Mouse (Mus musculus) MEL (cell line): ENCODE results near the gene Pik3ca.

Experiments used
- BHLHE40 ChIP-seq: IDR thresholded peaks from 2 replicates; pipeline ENCODE4 v1.6.1; 2012; ENCODE audit warnings: low read depth, mild to moderate bottlenecking, inconsistent platforms, low read length, improper control_type of control experiment, borderline replicate concordance
- CTCF ChIP-seq, 3 experiments: IDR thresholded peaks in 2 of 3; conservative IDR thresholded peaks in 1 of 3; 2 replicates each; pipeline ENCODE4 v1.5.1; 2011 to 2012; ENCODE audit warnings: low read length in 3 of 3, low read depth in 2 of 3, mild to moderate bottlenecking in 2 of 3, improper control_type of control experiment in 1 of 3, inconsistent platforms in 1 of 3, mixed read lengths in 1 of 3, moderate library complexity in 1 of 3; ENCODE audit not compliant: control insufficient read depth in 1 of 3, insufficient read depth in 1 of 3, poor library complexity in 1 of 3, severe bottlenecking in 1 of 3
- GATA1 ChIP-seq: IDR thresholded peaks from 2 replicates; pipeline ENCODE4 v1.6.1; 2011; ENCODE audit warnings: low read depth, low read length, improper control_type of control experiment
- MAX ChIP-seq: IDR thresholded peaks from 2 replicates; pipeline ENCODE4 v1.6.1; 2011; ENCODE audit warnings: low read length, improper control_type of control experiment
- MEF2A ChIP-seq: IDR thresholded peaks from 2 replicates; pipeline ENCODE4 v1.6.1; 2014; ENCODE audit warnings: low read depth, mild to moderate bottlenecking, inconsistent platforms, low read length, improper control_type of control experiment; ENCODE audit not compliant: poor library complexity, insufficient replicate concordance, severe bottlenecking; ENCODE audit errors: extremely low read depth
- MYC ChIP-seq: IDR thresholded peaks from 2 replicates; pipeline ENCODE4 v1.6.1; 2011; ENCODE audit warnings: low read depth, mild to moderate bottlenecking, low read length, improper control_type of control experiment, moderate library complexity
- POLR2A ChIP-seq, 2 experiments: IDR thresholded peaks; 2 replicates each; pipeline ENCODE4 v1.6.1; 2011 to 2012; ENCODE audit warnings: low read length in 2 of 2, mild to moderate bottlenecking in 2 of 2, control low read depth in 1 of 2, improper control_type of control experiment in 1 of 2, low read depth in 1 of 2, moderate library complexity in 1 of 2; ENCODE audit not compliant: control insufficient read depth in 1 of 2, insufficient read depth in 1 of 2, poor library complexity in 1 of 2
- RCOR1 ChIP-seq: IDR thresholded peaks from 2 replicates; pipeline ENCODE4 v1.6.1; 2012; ENCODE audit warnings: low read depth, mild to moderate bottlenecking, inconsistent platforms, low read length, improper control_type of control experiment
- SIN3A ChIP-seq: IDR thresholded peaks from 2 replicates; pipeline ENCODE4 v1.6.1; 2012; ENCODE audit warnings: low read length, improper control_type of control experiment, inconsistent platforms
- TAL1 ChIP-seq: IDR thresholded peaks from 2 replicates; pipeline ENCODE4 v1.6.1; 2012; ENCODE audit warnings: mild to moderate bottlenecking, inconsistent platforms, low read length, moderate library complexity, mixed read lengths
- USF2 ChIP-seq, 2 experiments: IDR thresholded peaks; 2 replicates each; pipeline ENCODE4 v1.6.1; 2011 to 2012; ENCODE audit warnings: improper control_type of control experiment in 2 of 2, low read length in 2 of 2, borderline replicate concordance in 1 of 2, inconsistent platforms in 1 of 2, low read depth in 1 of 2, mild to moderate bottlenecking in 1 of 2; ENCODE audit not compliant: insufficient read depth in 1 of 2
- ZC3H11A ChIP-seq: IDR thresholded peaks from 2 replicates; pipeline ENCODE4 v1.6.1; 2012; ENCODE audit warnings: low read depth, mild to moderate bottlenecking, inconsistent platforms, low read length, improper control_type of control experiment
- ZMIZ1 ChIP-seq: IDR thresholded peaks from 2 replicates; pipeline ENCODE4 v1.6.1; 2012; ENCODE audit warnings: low read depth, mild to moderate bottlenecking, inconsistent platforms, low read length, improper control_type of control experiment, moderate library complexity

DNA sequence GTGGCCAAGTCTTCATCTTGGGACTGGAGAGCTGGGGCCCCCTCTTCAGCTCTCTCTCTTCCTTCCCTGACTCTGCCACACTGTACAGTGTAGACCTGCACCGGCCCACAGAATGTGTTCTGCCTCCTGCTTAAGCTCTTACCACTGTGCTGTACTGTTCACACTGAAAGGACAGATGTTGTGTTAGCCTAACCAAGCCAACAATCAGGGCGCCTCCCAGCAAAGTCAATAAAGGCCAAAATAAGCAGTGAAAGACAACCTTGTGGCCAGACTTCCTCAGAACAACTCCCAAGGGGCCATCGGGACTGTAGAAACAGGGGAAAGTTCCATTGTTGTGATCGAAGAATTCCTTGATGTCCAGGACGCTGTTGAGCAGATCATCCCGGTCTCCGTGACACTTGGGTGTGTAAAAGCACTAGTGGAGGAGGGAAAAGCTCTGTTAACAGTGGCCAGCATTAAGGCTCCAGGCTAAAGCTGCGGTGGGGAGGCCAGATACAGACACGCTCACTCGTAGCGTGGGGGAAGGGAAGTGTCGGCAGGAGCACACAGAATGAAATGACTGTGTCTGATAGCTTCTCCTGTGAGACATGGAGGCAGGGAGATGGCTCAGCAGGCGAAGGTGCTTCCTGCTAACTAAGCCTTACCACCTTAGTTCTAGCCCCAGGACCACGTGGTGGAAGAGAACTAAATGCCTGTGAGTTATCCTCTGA is 74.9 kb downstream of the Pik3ca start:
- TF ChIP-seq POLR2A (IDR thresholded peaks at IDR 0.05; ENCODE audit: control insufficient read depth in 1 of 2, insufficient read depth in 1 of 2, low read depth in 1 of 2, low read length in 2 of 2, poor library complexity in 1 of 2) (no peak), ZC3H11A (no peak), CTCF (IDR thresholded peaks at IDR 0.05 in 2 of 3, conservative IDR thresholded peaks at IDR 0.05 in 1 of 3; ENCODE audit: control insufficient read depth in 1 of 3, insufficient read depth in 1 of 3, low read depth in 2 of 3, low read length in 3 of 3, poor library complexity in 1 of 3, severe bottlenecking in 1 of 3) (no peak), BHLHE40 (no peak), MYC (no peak), MEF2A (no peak), GATA1 (no peak), TAL1 (no peak), SIN3A (no peak), MAX (no peak), USF2 (IDR thresholded peaks at IDR 0.05; ENCODE audit: borderline replicate concordance in 1 of 2, insufficient read depth in 1 of 2, low read depth in 1 of 2, low read length in 2 of 2) (no peak), ZMIZ1 (no peak), RCOR1 (no peak)
